Mouse (Mus musculus) embryo, embryonic 11 days (tissue): ENCODE results near the gene Nr2f1.

ENCODE experiments used
- DNase-seq: peaks from one replicate; pipeline ENCODE4 v3.0.0-alpha.2; 2015

The Nr2f1 gene

DNA sequence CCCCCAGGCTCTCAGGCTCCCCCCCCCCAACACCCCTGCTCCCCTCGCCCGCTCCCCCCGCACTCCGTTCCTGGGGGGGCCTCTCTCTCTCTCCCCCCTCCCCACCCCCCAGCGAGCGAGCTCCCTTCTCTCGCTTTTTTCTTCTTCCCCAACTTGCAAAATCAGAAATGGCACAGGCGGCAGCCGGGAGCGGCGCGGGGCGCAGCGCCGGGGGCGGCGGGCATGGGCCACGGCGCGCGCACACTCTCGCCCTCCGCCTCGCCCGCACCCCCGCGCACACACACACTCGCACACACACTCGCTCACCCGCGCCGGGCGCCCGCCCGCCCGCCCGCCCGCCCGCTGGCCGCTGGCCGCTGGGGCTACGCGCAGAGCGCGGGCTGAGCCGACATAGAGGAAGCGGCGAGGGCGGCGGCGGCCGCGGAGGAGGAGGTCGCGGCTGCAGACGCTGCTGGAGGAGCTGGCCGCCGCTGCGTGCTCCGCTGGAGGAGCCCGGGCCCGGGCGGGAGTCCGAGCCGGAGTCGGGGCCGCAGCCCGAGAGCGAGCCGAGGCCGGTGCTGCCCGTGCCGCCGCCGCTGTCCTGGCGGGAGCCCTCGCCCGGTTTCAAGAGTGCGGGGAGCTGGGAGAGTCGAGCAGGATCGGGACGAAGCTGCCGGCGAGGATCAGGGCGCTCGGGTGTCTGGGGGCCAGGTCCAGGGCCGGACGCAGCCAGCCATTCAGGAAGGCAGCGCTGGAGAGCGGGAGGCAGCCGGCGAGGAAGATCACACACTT lies 501 bp downstream of the Nr2f1 start:
- peak; percentile 76 for DNase-seq

DNA sequence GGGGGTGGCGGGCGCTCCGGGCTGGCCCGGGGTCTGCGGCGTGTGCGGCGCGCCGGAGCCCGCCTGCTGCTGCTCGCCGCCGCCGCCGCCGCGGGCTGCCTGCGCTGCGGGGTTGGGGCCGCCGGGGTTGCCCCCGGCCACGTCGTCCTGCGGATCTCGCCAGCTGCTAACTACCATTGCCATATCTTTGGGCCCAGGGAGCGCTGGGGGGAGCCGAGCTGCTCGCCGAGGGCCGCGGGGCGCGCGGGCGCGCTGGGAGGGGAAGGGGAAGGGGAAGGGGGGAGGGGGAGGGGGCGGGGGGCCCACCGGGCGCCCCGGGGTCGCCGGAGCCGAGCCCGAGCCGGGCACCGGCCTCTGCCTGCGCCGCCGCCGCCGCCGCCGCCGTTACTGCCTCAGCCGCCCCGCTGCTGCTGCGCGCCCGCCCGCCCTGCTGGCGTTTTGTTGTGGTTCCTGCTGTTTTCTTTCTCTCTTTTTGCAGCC lies 1.1 kb downstream of the Nr2f1 start:
- peak; percentile 73 for DNase-seq

DNA sequence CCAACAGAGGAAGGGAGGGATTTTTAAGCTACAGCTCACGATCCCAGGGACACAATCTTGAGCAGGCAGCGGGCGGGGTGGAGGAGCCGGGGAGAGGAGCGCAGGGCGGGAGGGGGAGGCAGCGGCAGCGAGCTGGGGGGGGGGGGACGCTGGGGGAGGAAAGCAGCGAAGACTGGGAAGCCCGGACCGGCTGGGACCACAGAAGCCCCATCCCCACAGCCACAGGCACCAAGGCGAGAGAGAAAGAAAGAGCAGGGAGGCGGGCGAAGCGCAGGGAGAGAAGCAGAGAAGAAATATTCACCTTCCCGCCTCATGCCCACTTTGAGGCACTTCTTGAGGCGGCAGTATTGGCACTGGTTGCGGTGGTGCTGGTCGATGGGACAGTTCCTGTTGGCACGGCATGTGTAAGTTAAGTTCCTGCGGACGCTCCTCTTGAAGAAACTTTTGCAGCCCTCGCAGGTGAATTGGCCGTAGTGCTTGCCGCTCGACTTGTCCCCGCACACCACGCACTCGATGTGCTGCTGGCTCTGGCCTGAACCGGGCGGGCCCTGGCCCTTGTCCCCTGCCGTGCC lies 1.7 kb downstream of the Nr2f1 start:
- DNase-seq = peak; percentile 67

DNA sequence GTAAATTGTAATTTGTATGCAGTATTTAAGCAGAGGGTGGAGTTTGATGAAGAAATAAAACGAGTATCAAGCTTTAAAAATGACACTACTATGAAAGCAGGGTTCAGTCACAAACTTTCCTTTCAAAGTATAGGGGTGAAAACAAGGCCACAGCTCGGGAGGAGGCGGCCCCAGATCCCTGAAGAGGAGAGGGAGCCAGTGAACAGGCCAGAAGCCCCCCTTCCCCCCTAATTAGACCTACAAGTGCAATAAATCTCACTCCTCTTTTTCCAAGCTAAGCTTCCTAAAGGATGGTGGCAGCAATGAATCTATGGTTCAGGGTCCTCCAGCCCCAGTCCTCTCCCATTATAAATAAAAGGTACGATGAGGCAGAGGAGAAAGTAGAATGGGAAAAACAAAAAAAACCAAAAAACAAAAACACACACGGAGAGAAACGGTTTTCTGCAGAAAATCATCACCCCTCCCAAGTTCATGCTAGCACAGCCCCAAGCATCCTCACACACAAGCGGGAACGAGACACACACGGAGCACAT lies 2.2 kb downstream of the Nr2f1 start:
- DNase-seq = peak; percentile 74

DNA sequence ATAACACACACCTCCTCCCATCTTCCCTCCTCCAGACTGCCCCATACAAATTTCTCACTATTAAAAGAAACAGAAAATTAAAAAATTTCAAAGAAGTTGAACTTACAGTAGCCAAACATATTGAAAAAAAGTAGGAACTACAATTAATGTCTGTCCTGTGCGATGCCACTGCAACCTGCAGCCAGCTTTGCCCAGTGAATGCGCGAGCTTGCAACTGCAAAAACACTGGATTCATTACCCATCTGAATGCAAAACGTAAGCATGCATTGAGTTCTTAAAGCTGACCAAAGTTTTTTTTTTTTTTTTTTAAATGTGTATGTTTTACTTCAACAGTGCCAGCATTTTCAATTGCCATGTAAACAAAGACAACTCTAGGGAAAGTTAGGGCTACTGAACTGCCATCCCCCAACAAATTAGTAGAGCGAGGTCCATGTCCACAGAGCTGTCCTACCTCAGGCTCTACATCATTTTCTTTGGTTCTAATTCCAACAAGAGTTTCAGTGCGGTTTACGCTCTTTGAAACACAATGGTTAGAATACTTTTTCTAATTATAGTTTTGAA lies 3.2 kb downstream of the Nr2f1 start:
- DNase-seq = peak; percentile 48

DNA sequence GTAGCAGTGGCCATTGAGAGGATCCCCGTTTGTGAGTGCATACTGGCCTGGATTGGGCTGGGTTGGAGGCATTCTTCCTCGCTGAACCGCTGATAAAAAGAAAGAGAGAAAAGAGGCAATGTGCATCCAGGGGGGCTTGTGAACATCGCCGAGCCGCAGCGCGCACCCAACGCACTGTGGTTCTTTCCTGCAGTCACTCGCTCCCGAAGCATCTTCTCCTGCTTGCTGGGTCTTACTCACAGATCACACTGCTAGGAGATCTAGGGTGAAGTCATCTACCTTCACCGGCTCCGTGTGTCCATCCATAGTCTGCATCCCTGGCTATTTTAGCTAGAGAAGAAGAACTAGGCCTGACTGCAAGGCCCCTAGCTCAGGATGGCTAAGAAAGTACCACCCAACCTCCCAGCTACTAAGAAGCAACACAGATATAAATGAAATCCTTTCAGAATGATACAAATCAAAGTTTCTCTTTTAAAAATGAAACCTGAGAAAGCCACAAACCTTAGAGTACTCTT lies 3.9 kb downstream of the Nr2f1 start:
- peak; percentile 53 for DNase-seq

DNA sequence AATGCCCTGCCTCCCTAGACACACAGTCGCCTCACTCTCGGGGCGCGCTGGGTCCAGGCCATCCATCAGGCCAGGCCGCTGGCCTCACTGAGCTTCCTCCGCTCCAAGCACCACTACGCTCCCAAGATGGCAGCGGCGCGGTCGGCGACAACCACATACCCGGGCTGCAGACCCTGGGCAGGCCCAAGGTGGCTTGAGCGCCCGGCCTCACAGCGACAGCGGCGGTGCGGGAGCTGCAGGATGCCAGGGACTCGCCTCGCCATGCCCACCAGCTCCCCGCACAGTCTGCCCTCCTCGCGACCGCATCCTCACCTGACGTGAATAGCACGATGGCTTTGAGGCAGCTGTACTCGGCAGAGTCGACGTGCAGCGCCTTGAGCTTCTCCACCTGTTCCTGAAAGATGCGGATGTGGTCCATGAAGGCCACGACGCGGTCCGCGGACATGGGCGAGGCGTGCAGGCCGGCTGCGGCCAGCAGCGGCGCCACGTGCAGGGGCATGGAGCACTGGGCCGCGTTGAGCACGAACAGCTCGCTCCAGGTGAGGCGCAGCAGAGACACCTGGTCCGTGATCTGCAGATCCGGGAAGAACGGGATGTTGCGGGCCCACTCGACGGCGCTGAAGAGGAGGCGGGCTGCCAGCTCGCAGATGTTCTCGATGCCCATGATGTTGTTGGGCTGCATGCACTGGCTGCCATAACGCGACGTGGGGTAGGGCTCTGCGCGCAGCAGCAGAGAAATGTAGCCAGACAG lies 4.5 kb downstream of the Nr2f1 start:
- peak; percentile 70 for DNase-seq

DNA sequence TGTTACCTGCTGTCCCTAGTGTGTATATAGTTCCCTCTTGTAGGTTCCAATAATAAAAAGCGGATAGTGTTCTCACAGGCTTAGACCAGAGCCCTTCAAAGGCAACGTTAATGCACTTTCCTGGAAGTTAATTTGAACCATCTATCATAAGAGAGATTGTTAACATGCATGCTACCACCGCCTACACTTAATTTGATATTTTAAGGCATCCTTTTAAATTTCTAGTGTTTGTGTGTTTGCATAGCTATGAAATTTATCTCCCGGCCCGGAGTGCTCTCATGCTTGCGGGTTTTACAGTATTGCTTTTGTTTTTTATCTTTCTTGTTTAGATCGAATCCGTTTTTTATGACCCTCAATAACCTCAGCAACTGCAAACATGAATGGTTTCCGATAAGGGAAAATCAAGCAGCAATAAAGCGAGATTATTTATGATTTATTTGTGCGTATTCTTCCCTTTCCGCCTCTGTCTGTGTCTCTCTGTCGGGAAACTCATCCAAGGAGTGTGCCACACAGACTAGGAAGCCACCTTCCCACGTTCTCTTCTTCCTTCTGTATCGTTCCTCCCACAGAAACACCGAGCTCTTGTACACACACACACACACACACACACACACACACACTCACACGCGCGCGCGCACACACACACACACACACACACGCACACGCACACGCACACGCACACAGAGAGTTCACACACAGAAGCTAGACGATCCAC lies 5.3 kb downstream of the Nr2f1 start:
- DNase-seq = no peak

DNA sequence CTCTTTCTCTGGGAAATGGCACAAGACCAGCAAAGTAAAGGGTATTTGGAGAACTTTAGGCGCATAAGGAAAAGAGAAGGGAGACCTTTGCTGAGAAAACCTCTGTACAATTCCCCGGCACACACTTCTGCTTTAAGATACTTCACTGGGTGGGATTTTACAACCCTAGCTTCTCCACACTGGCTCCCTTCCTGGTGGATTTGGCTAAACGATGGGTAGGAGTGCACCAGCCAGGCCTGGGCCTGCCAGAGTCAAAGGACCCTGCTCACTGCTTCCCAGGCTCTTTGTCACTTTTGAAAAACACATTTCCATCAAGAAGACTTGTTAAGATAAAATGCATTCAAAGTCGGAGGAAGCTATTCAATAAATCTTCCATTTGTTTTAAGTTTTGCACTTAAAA lies 6.3 kb downstream of the Nr2f1 start:
- no peak for DNase-seq

DNA sequence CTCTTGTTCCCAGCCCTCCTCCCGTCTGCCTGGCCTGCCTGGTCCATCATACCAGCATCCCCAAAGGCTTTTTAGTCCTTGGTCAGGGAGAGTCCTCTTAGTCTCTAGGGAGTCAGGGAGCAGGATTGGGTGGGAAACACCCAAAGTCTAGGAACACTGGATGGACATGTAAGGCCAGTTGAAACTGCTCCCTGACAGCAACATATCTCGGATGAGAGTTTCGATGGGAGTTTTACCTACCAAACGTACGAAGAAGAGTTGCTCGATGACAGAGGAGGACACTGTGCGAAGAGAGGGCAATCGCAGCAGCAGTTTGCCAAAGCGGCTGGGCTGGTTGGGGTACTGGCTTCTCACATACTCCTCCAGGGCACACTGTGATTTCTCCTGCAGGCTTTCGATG lies 10.0 kb downstream of the Nr2f1 start:
- peak; percentile 25 for DNase-seq

DNA sequence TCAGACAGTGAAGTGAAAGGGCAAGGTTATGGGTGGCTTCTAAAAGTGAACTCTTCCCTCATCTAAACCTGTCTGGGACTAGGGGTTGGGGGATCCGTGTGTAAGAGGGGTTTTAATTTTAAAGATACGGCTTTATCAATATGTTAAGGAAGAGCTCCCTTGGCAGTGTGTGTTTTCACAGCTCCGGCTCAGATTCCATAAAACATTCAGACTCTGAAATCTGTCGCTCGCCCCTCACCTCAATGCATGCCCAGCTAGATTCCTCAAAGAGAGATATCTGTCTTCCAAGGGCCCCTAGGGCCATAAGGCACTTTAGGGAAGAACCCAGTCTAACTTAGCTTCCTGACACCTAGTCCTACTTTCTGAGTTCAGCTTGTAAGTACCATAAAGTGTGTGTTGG lies 11.7 kb downstream of the Nr2f1 start:
- no peak for DNase-seq

DNA sequence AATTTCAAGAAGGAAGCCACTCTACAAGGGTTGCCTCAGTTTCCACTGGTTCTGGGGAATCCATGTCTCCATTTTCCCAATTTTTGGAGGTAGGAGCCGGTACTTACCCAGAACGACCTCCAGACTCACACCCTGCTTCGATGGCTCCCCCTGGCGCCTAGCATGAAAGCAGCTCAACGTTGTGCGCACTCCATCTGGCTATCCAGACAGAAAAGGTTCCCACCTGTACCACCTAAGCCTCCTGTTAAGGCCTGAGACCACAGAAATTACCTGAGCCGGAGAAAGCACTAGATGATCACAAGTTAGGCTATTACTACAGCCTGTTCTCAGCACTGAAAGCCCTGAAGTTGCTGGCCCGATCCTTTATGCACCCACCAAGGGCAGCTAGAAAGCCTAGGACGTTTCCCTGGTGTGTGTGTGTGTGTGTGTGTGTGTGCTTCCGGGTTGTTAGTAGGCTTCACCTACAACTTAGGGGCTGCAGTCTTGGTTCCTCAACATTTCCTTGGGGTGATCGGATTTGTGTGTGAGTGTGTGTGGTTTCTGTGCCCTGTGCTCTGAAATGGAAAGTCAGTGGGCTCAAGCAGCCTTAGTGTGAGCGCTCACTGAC lies 13.1 kb downstream of the Nr2f1 start:
- DNase-seq = no peak

DNA sequence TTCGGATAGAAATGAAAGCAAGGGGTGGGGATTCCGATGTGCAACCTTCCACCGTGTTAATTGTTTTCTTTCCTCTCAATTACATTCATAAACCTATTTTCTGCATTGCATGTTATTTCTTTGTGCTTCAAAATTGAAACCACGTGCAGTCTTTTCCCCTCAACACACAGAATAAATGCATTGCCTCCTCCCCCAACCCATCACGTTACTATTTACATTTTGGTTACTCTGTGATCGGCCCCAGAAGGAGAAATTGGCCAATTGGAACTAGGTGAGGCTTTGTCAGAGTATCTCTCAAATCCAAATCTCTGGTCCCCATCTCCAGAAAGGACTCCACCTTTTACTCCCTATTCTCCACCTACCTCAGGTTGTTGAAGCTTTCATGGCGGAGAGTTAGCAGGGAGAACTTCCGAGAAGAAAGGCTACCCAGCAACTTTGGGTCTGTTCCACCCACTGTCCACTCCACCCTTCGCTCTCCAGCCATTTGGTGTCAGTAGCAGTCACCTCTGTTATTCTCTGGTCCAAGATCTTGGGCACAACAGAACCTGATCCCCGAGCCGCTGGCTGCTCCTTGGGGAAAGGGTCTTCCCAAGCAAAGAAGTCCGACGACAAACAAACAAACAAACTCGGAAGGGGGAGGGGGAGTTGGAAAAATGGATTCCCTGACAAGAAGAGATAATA lies 14.6 kb downstream of the Nr2f1 start:
- no peak for DNase-seq

DNA sequence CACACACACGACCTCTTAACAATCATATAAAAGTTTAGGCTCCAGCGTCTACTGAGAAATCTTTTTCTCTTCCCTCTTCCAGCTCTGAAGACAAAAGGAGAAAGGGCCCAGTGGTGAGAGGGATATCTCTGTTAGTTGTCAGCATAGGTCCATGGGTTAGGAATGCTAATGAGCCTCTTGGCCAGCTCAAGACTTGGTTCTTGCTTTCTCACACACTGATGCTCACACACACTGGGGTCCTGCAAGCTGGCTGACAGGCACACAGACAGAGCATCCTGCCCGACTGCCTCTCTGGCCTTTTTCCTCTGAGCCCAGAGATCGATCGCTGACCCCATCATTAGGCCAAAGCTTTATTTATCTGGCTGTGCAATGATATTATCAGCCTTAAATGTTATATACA lies 15.6 kb downstream of the Nr2f1 start:
- no peak for DNase-seq

DNA sequence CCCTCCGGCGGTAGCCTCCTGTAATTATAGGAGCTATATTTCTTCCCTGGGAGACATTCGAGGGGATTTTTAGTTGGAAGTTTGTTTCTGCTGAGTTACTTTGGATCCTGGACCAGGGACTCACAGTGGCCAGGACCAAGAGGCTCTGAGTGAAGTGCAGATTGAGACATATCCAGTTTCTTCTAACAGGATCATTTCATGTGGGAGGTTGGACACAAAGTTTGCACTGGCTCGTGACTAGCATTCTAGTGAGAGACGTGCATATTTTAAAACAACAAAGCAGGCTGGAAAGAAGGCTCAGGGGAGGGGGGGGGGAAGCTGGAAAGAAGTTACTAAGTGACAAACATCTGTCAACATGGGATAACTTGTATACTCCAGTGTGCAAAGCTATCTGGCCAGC lies 16.6 kb downstream of the Nr2f1 start:
- DNase-seq = no peak

DNA sequence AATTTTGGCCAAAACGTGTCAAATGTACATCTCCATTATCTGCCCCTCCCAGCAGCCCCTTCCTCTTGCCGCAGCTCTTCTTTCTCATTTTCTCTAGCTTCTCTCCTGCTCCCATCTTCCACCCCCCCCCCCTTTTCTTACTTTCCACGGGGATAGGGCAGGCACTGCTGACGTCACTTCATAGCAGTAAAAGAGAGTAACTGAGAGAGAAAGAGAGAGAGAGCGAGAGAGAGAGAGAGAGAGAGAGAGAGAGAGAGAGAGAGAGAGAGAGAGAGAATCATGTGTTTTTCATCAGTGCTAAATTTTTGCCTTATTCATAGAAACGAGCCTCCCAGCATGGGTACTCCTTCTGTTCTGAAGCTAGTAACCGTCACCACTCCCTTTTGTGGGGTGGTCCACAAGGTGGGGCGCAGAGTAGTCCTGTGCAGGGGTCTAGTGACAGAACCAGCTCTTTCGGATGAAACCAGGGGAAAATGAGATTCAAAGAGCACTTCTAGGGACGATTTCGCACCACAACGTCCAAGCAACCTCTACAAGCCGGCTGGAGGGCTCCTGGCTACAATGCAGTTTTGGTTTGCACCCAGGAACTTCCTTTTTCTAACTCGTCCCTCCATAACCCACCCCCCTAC lies 17.5 kb downstream of the Nr2f1 start:
- DNase-seq = peak; percentile 65

DNA sequence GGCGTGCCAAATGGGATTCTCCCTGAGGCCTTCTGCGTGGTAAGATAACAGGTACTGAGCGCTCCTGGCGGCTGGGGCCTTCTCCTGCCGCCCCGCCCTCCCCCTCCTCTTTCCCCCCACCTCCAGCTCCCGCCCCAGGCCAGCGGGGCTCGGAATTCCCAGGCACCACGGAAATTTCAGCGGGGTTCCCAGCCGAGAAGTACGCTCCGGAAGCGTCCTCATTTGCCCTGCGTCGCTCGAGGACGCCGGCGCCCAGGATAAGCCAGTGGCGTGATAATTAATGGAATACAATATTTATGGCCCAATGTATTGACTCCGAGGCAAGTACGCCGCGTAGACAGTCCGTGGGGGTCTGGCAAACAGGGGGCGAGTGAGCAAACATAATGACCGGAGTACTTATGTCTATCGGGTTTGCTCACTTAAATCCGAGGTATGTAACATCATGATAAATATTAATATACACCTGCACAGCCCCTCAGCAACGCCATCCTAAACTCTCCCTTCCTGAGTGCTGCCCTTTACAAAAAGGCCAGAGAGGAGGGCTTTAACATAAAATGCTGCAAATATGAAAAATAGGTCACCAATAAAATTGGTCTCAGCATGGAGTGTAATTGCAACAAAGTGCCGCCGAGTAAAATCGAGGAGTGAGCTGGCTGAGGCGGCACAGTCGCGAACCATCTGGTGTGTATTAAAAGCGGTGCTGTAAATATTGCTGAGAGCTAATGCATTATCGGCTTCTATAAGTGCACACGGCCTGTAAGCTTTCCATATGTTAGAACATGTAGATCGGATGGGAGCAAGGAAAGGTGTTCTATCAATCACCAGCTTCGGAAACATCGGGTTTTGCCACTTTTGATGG lies 18.3 kb downstream of the Nr2f1 start:
- peak; percentile 73 for DNase-seq

DNA sequence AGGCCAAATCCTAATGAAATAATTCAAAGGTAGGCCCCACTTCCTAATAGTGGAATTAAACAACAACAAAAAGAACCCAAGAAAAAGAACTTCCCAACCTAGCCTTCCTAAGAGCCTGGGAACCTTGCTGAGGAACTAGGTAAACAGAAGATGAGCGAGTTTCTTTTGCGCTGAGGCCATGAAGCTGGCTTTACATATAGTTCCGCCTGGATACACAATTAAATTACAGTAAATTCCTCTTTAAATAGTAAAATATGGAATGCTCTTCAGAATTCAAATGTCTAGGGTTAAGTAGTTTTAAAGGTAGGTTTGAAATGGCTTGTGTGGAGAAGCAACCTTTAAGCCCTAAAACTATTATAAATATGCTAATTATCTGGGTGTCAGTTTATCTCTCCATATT lies 19.3 kb downstream of the Nr2f1 start:
- DNase-seq = no peak

DNA sequence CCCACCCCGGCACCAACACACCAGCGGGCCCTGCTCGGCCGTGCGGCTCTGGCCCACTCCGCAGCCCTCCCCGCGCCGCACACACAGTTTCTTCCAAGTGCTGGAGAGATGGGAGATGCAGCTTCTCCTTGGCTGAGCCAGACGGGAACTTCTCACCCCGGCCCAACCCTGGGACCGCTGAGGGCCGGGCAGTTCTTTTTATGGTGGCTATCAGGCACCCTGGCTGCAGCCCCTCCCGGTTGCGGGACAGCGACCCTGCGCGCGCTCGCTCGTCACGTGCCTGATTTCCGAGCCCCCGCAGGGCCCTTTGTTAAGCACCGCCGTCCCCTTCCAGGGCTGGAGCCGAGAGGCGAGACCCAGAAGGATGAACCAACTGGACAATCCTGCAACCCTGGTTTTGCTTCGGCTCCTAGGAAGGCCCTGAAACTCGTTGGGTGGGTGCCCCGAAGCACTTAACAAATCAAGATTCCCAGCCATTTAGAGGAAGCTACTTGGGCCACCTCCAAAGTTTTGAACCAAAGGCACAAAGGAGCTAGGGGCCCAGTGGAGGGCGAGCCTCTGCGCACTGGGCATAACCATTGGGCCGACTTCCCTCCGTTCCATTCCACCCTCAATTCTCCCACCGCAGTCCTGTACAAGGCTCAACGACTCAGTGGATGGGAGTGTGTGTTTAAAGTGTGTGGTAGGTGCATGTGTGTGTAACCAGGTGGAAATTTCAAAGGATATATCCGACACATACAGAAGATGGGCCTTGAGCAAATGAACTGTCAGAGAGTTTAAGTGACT lies 20.1 kb downstream of the Nr2f1 start:
- peak; percentile 83 for DNase-seq
